Mouse (Mus musculus) heart, embryonic 16.5 days (tissue): Measurements from ENCODE around the gene Cyp24a1. TPM values are rescaled to one million over a fixed set of nuclear protein-coding genes. Genes with fewer than 3 reads are reported as not detected.

Experiments
- ATAC-seq: fragments of 200-750 bp; cut with Nextera tagmentation; replicated peaks from 2 replicates; pipeline ENCODE4 v1.8.0; 2017; ENCODE audit warnings: moderate number of reproducible peaks; ENCODE audit not compliant: insufficient read depth, low FRiP score; ENCODE audit errors: extremely low read depth
- H3K27ac ChIP-seq: fragments of 300-500 bp; sonication (generic); 2 replicates; pipeline ENCODE4 v1.5.1; 2014; ENCODE audit warnings: mild to moderate bottlenecking, low read length, control low read depth, moderate library complexity
- H3K27me3 ChIP-seq: fragments of 300-500 bp; sonication (generic); 2 replicates; pipeline ENCODE4 v1.6.1; 2014; ENCODE audit warnings: low read length, mixed read lengths; ENCODE audit not compliant: control insufficient read depth, insufficient read depth
- H3K36me3 ChIP-seq: fragments of 300-500 bp; sonication (generic); 2 replicates; pipeline ENCODE4 v1.6.1; 2014; ENCODE audit not compliant: control insufficient read depth, insufficient read depth
- H3K4me1 ChIP-seq: fragments of 300-500 bp; sonication (generic); 2 replicates; pipeline ENCODE4 v1.6.1; 2014; ENCODE audit warnings: low read length, mixed read lengths; ENCODE audit not compliant: control insufficient read depth, insufficient read depth
- H3K4me2 ChIP-seq: fragments of 300-500 bp; sonication (generic); 2 replicates; pipeline ENCODE4 v1.6.1; 2014; ENCODE audit warnings: low read depth, mild to moderate bottlenecking, control low read depth, low read length
- H3K4me3 ChIP-seq: fragments of 300-500 bp; sonication (generic); 2 replicates; pipeline ENCODE4 v1.5.1; 2014; ENCODE audit warnings: mild to moderate bottlenecking, control low read depth, low read length
- H3K9ac ChIP-seq: fragments of 300-500 bp; sonication (generic); 2 replicates; pipeline ENCODE4 v1.6.1; 2014; ENCODE audit warnings: low read length, control low read depth
- H3K9me3 ChIP-seq: fragments of 300-500 bp; sonication (generic); replicated peaks from 2 replicates; pipeline ENCODE4 v1.6.1; 2016; ENCODE audit warnings: low read length; ENCODE audit not compliant: control insufficient read depth
- WGBS: fragments of 180-500 bp; shearing (Covaris S2); extraction: QIAGEN DNeasy Blood & Tissue Kit; methylation state at CpG from one replicate; pipeline ENCODE4 v1.1.7; 2014; 5-methylcytosine and 5-hydroxymethylcytosine counted together
- polyA plus RNA-seq: library from polyadenylated mRNA; unstranded; fragments of >200 nt; fragmentation: Nextera tagmentation; extraction: Ambion mirVana; gene quantifications from 2 replicates; pipeline ENCODE4 v1.2.1, GENCODE M21; 2015

Gene Cyp24a1
- polyA plus RNA-seq, 1 experiment from 2014 or later = not detected

DNA sequence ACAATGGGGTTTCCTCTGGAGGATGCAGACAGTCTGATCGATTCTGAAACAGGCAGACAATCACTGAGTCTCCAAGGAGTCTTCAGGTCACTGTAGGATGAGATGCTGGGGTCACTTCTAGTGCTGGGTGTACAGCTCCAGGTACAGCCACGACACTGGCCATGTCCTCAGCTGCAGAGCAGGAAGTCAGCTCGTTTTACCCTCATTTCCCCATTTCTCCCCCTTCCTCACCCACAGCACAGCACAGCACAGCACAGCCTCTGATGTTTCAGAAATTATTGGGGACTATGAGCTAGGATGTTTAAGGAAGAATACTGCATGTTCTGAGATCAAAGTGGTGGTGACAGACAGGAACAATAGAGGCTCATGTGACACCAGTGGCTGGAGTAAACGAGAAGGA, 7.0 kb upstream of the Cyp24a1 start:
- ATAC-seq = no peak
- no peak overlapping the region for H3K4me3 ChIP-seq
- WGBS = 27% methylated on average over 4 of the region's 4 CpGs

DNA sequence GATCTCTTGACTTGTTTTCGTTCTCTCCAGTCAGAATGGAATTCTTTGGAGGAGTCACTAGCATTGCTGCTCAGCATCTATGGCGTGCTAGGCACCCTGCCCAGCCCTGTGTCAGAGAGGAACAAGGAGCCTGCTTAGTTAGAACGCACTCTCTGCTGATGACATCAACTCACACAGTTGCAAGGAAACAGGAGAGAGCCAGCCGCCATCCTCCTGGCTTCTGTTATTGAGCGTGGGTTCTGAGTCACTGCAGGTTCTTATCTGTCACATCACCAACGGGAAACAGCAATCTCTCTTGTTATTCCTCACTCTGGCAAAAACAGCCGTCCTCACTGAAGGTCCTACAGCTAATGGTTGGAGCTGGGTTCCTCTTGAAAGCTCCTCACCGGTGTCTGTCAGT, 6.4 kb upstream of the Cyp24a1 start:
- Histone ChIP-seq H3K27ac (no peak overlapping the region), H3K9me3 (no peaks in the 10 kb centered on the region), H3K4me2 (no peak overlapping the region), H3K36me3 (no peaks in the 10 kb centered on the region), H3K9ac (no peak overlapping the region), H3K4me3 (no peak overlapping the region), H3K27me3 (peaks cover 72% of the 10 kb centered on the region), H3K4me1 (no peaks in the 10 kb centered on the region; the same call in 1 of the 2 replicates)
- 18% methylated on average over 8 of the region's 8 CpGs for WGBS
- no peak; the same call in 1 of the 2 replicates for ATAC-seq

More for the DNA sequence above, 7.0 kb upstream of the Cyp24a1 start:
- Histone ChIP-seq H3K27ac (no peak overlapping the region), H3K4me2 (no peak overlapping the region), H3K4me1 (peaks cover 4% of the 10 kb centered on the region), H3K9me3 (no peaks in the 10 kb centered on the region), H3K36me3 (no peaks in the 10 kb centered on the region), H3K9ac (no peak overlapping the region), H3K27me3 (peaks cover 65% of the 10 kb centered on the region)

DNA sequence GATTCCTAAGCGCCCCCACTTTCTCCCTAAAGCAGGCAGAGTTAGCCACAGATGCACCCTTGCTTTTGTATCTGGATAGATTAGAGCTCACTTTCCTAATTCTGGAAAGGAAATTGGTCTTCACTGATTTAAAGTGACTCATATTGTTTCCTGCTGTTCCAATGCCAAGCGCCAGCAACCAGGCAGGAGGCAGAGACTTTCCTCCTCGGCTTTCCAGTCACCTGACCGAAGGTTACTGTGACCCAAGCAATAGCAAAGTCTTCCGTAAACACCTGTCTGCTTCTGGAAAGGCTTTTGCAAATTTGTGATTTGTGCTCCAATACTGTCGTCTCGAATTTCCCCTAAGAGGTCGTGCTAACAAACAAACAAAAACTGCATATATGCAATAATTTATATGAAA, 1.1 kb upstream of the Cyp24a1 start:
- Histone ChIP-seq H3K27me3 (peaks cover 90% of the 10 kb centered on the region), H3K4me3 (no peak overlapping the region), H3K4me1 (0 out of 2 replicates have a peak, but pooled peaks cover 5% of the 10 kb centered on the region), H3K9me3 (no peaks in the 10 kb centered on the region), H3K27ac (no peak overlapping the region), H3K36me3 (no peaks in the 10 kb centered on the region), H3K4me2 (no peak overlapping the region), H3K9ac (no peak overlapping the region)
- WGBS = 20% methylated on average over 8 of the region's 8 CpGs
- ATAC-seq = no peak

DNA sequence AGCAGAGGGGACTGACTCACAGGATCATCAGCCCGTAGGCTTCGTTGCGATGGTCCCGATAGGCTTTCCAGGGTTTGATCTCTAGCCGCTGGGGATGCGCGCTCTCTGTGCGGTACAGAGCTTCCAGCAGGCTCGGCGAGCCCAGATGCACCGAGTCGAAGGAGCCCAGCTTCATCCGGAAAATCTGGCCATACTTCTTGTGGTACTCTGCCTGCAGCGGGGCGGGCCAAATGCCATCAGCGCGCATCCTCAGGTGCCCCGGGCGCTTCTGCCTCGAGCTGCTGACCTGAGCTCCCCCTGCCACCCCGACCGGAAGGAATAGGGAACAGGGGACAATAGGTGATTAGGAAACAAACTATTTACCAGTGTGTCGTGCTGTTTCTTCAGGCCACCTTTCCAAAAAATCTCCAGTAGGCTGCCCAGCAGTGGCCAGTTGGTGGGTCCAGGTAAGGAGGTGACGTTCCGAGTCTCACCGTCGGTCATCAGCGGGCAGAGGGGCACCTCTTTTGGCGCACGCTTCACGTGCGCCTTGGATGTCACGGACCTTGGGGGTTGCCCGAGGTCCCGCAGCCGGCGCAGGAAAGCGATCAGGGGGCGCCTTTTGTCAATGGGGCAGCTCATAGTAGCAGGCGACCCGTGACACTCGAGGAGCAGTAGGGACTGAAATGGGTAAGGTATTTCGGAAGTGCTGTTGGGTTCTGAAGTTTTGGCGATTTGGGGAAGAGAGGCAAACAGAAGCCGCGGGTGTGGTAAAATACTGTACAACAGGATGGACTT, 603 bp downstream of the Cyp24a1 start, which contains the start of gene Pfdn4:
Pfdn4 (plus strand) TSS at position 275 of the 777 bp plus-strand sequence.
- peak within 1 kb of the TSS; percentile 8 for H3K4me3 ChIP-seq
- H3K9ac ChIP-seq = no peak within 1 kb of the TSS
- peaks cover 86% of the 10 kb centered on the region for H3K27me3 ChIP-seq
- H3K4me2 ChIP-seq = 0 out of 2 replicates have a peak within 1 kb of the TSS, but pooled peaks have one; percentile 14
- H3K9me3 ChIP-seq = no peaks in the 10 kb centered on the region
- H3K4me1 ChIP-seq = 0 out of 2 replicates have a peak, but pooled peaks cover 5% of the 10 kb centered on the region
- H3K36me3 ChIP-seq = no peaks in the 10 kb centered on the region
- ATAC-seq = no peak
- no peak within 1 kb of the TSS for H3K27ac ChIP-seq
- WGBS = 1% methylated on average over 46 of the region's 46 CpGs

DNA sequence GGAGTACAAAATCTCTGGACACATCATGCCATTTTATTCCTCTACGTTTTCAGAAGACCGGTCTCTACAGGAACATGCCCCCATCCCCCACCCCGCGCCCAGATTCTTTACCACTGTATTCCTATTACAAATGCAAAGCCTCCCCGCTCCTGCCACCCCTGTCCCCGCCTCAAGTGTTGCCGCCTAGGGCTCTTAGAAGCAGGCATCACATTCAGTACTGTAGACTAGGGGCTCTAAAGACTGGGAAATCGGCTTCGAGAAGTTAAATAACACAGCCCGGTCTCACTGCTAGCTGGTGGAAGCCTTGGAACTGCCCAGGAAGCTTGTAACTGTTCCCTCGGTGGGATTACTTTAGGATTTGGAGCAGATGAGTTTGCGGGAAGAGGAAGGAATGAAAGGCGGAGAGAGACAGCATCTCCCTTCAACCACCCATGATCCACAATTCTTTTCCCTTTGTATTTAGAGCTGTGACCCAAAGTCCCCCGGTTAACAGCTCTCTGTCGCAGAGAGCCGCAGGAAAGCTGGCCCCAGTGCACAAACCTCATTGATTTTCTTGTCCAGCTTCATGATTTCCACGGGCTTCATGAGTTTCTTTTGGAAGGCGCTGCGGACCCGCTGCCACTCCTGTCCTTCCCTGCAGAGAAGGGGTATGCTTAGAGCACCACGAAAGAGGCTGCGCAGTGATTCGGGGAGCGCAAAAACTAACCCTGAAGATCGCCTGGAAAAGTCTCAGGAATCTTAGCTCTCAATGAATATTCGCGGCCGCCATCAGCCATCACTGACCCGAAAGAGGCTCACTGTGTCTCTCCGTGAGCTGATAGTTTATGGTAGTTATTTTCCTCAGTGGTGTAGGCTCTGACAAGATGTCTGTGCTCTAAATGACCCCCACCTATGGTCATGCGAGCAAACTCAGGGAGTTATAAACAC, 1.9 kb downstream of the Cyp24a1 start:
- Histone ChIP-seq H3K9me3 (no peaks in the 10 kb centered on the region), H3K4me1 (0 out of 2 replicates have a peak, but pooled peaks cover 5% of the 10 kb centered on the region), H3K27ac (no peak overlapping the region), H3K27me3 (peaks cover 91% of the 10 kb centered on the region), H3K4me2 (no peak overlapping the region), H3K4me3 (no peak overlapping the region), H3K9ac (no peak overlapping the region), H3K36me3 (no peaks in the 10 kb centered on the region)
- 6% methylated on average over 31 of the region's 31 CpGs for WGBS
- ATAC-seq = no peak

DNA sequence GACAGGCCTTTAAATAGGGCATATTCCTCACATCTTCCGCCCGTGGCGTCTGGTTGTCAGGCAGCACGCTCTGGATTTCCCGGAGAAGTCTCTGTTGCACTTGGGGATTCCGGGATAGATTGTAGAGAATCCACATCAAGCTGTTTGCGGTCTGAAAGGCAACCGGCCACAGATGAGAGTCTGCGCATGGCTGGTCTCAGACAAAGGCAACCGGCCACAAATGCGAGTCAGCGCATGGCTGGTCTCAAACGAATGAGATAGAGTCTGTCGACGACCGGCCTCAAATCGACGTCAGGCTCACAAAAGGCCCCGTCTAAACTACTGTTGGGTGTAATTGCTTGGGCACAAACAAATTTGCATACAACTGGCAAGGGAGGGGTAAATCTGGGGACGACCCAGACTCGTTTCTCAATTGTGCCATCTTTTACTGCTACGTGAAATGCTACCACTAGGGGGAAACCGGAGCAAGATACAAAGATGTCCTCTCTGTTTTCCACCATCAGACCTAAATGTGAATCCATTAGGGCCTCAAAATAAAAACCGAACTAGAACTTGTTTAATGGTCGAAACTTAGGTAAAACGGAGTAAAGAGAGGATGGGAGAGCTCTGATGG, 8.9 kb downstream of the Cyp24a1 start:
- Histone ChIP-seq H3K4me2 (no peak overlapping the region), H3K9ac (no peak overlapping the region), H3K27me3 (peaks cover 87% of the 10 kb centered on the region), H3K36me3 (no peaks in the 10 kb centered on the region), H3K27ac (no peak overlapping the region), H3K4me3 (no peak overlapping the region), H3K9me3 (no peaks in the 10 kb centered on the region), H3K4me1 (no peaks in the 10 kb centered on the region)
- no peak for ATAC-seq
- WGBS = 59% methylated on average over 26 of the region's 26 CpGs

DNA sequence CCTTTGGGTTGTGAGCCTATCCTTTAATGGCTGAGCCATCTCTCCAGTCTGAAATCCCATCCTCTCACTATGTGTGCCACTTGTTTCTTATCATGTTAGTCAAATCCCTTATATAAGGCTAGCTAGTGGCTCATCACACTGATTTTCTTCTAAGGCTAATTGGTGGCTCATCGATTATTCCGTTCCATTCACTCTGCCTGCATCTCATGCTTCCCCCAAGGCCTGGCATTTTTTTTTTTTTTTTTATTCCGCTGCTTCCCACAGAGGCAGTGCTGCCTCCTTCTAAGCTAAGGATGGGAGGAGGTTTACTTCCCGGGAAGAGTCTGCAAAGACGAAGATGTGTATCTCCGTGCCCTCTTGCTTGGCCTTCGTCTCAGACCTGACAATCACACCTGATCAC, 9.7 kb downstream of the Cyp24a1 start:
- Histone ChIP-seq H3K4me2 (no peak overlapping the region), H3K9ac (no peak overlapping the region), H3K4me3 (no peak overlapping the region), H3K9me3 (no peaks in the 10 kb centered on the region), H3K27ac (no peak overlapping the region), H3K27me3 (peaks cover 82% of the 10 kb centered on the region), H3K36me3 (no peaks in the 10 kb centered on the region), H3K4me1 (no peaks in the 10 kb centered on the region)
- WGBS = 82% methylated on average over 7 of the region's 7 CpGs
- ATAC-seq = no peak

DNA sequence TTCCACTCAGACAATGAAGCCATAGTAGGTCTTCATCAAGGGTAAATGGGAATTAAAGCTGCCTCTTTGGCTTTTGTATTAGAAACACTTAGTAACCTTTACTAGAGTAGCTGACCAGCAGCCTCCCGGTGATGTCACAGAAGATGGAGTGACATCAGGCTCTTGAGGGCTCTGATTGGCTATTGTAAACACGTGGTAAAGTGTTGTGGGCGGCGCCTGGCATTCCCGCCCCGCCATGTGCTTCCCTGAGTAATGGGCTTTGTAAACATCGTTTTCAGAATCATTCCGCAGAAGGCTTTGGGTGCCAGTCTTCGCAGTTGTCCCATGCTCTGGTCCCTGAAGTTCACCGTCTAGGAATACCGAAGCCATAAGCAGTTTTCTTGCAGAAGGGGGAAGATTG, 13.0 kb downstream of the Cyp24a1 start:
- Histone ChIP-seq H3K9ac (no peak overlapping the region), H3K27ac (no peak overlapping the region), H3K36me3 (no peaks in the 10 kb centered on the region), H3K9me3 (no peaks in the 10 kb centered on the region), H3K27me3 (peaks cover 82% of the 10 kb centered on the region), H3K4me2 (no peak overlapping the region), H3K4me1 (no peaks in the 10 kb centered on the region), H3K4me3 (no peak overlapping the region)
- ATAC-seq = no peak
- WGBS = 65% methylated on average over 11 of the region's 11 CpGs
